In genomic region chr11:117872861-117873608, GRCm38 (mm10) we compare ENCODE assay signal across 8 mouse cellular contexts. TPM values are rescaled to one million over a fixed set of nuclear protein-coding genes. Genes with fewer than 3 reads are reported as not detected.
DNase-seq lines count a peak whose midpoint lies in the region; ATAC-seq and TF ChIP-seq lines count a peak whose summit lies in the region.

Gene Tha1, minus strand, starts transcription at chr11:117873481.

- peak; percentile 82 for ATAC-seq in hindbrain, embryonic 15.5 days (ENCODE audit: low FRiP score, low read depth)

- TF ChIP-seq CTCF in gastrocnemius, adult 2 months (IDR thresholded peaks at IDR 0.05) = no peak

- peak; percentile 44 for DNase-seq in T-cell, adult 2 months (ENCODE audit: low spot score)
- DNase-seq in cerebellum, postnatal 14 days = peak; percentile 86 to 87
- DNase-seq in gastrocnemius, adult 2 months = peak; percentile 92
- peak; percentile 52 to 62 for DNase-seq in layer of hippocampus, postnatal 25 days (ENCODE audit: extremely low spot score in 1 of 2, low spot score in 1 of 2)
- peak; percentile 90 for DNase-seq in lung, postnatal 10 days
- peak; percentile 87 for DNase-seq in right cerebral cortex, adult 18-20 months
- peak; percentile 73 to 82 for DNase-seq in urinary bladder, postnatal 36 days (ENCODE audit: low spot score in 2 of 2)

- peak within 1 kb of the TSS; percentile 98 for H3K4me2 ChIP-seq in hindbrain, embryonic 15.5 days

- intact Hi-C loops in gastrocnemius, adult 2 months (cut with DNase I) = loop anchor here (2.0 kb wide), 1 partner anchor 96 kb away; no protein-coding TSS in a partner anchor

- peaks cover 24% of the 10 kb centered on the region for H3K4me1 ChIP-seq in hindbrain, embryonic 15.5 days (replicated peaks)

- peak within 1 kb of the TSS; percentile 79 for H3K4me3 ChIP-seq in gastrocnemius, adult 2 months
- peak within 1 kb of the TSS; percentile 88 for H3K4me3 ChIP-seq in hindbrain, embryonic 15.5 days

- H3K27me3 ChIP-seq in hindbrain, embryonic 15.5 days = no peaks in the 10 kb centered on the region

- peak within 1 kb of the TSS; percentile 84 for H3K9ac ChIP-seq in hindbrain, embryonic 15.5 days

- peak within 1 kb of the TSS; percentile 93 for H3K27ac ChIP-seq in gastrocnemius, adult 2 months
- H3K27ac ChIP-seq in hindbrain, embryonic 15.5 days (replicated peaks) = peak within 1 kb of the TSS; percentile 55

- WGBS in hindbrain, embryonic 15.5 days = 2% methylated on average over 51 of the region's 51 CpGs

- no peaks in the 10 kb centered on the region for H3K9me3 ChIP-seq in hindbrain, embryonic 15.5 days

- no peaks in the 10 kb centered on the region for H3K36me3 ChIP-seq in hindbrain, embryonic 15.5 days

RNA-seq across cellular contexts. Expression of gene Tha1, which starts in this region (rescaled TPM):
- 1 to 10 TPM; 3.8 to 5.2 TPM for total RNA-seq in gastrocnemius, adult 2 months (2021)
- 3.7 and 4.2 TPM in 2 replicates for polyA plus RNA-seq in hindbrain, embryonic 15.5 days (2015; fragmentation: Nextera tagmentation; extraction: Ambion mirVana)
- total RNA-seq in layer of hippocampus, postnatal 25 days (2021) = 1 to 10 TPM; 4.2 TPM

Comparison
In these comparisons a context has a peak if more than half of its experiments do, and no peak if none do; other contexts are left out.
1. Peak in every context shown above with its lines: DNase-seq, ATAC-seq, H3K4me3 ChIP-seq and H3K27ac ChIP-seq.